Mouse (Mus musculus) heart, adult 2 months (tissue): Measurements from ENCODE around the gene Kctd10.

Source experiments
- CTCF ChIP-seq: fragments of 200-600 bp; IDR thresholded peaks from 2 replicates; pipeline ENCODE4 v1.8.1; 2022; ENCODE audit warnings: antibody characterized with exemption, mild to moderate bottlenecking, moderate library complexity
- POLR2A ChIP-seq: fragments of 200-500 bp; IDR thresholded peaks from 2 replicates; pipeline ENCODE4 v1.6.1; 2011; ENCODE audit warnings: mild to moderate bottlenecking, low read depth, low read length, control low read depth; ENCODE audit not compliant: insufficient read depth

- TF ChIP-seq CTCF = no peak
- TF ChIP-seq POLR2A = no peak
These were observed 37.3 kb downstream of the Kctd10 start for GRCm38 (mm10) chr5:114342996-114343395.
